Mouse (Mus musculus): Measurements from ENCODE around the gene Akr1a1.

DNA sequence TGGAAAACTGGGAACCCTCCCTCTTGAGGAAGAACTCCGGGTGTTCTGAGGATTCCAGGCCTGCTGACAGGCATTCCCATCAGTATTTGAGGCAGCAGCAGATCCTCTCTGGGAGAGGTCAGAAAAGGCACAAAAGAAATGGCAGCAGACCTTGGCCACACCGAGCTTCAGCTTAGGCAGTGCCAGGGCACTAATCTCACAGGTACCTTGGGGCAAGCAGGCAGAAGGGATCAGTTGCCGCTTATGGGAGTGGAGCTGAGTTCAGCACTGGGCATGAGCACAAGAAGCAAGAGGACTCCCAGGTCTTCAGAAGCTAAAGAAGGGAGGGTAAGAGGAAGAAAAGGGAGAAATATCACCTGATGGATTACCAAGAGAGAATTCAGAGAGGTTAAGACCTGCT lies 6.5 kb upstream of the Akr1a1 start:
- TF ChIP-seq CTCF (IDR thresholded peaks at IDR 0.05; ENCODE audit: borderline replicate concordance, insufficient read depth, low read length) (no peak), POLR2A (IDR thresholded peaks at IDR 0.05; ENCODE audit: low read depth, low read length) (no peak)
